Mouse (Mus musculus): ENCODE results near the gene Mrpl30. TPM values are rescaled to one million over a fixed set of nuclear protein-coding genes. Genes with fewer than 3 reads are reported as not detected.

Mrpl30 gene
- polyA plus RNA-seq, 1 experiment from 2014 or later, result 236 TPM

GRCm38 (mm10) chr1:37866286-37866685 is 24.0 kb upstream of the Mrpl30 start, which contains the start of gene Tsga10:
TSS of gene Tsga10 (minus strand) at chr1:37866429.
- Histone ChIP-seq H3K36me3 (ENCODE audit: control insufficient read depth, insufficient read depth, low read length) (no peaks in the 10 kb centered on the region), H3K9ac (ENCODE audit: low read length) (peak within 1 kb of the TSS; percentile 67), H3K9me3 (ENCODE audit: control insufficient read depth, low read length) (no peaks in the 10 kb centered on the region), H3K27ac (replicated peaks) (peak within 1 kb of the TSS; percentile 87), H3K4me1 (replicated peaks; ENCODE audit: control insufficient read depth, insufficient read depth) (no peaks in the 10 kb centered on the region), H3K4me3 (ENCODE audit: low read depth, low read length) (peak within 1 kb of the TSS; percentile 63), H3K4me2 (replicated peaks; ENCODE audit: low read depth) (peak within 1 kb of the TSS; percentile 90), H3K27me3 (ENCODE audit: control insufficient read depth, insufficient read depth, low read length) (no peaks in the 10 kb centered on the region)
- TF ChIP-seq CTCF (IDR thresholded peaks at IDR 0.05; ENCODE audit: low read depth) (no peak), EP300 (optimal IDR thresholded peaks at IDR 0.05) (no peak)
- DNase-seq (ENCODE audit: low spot score) (no peak), ATAC-seq (ENCODE audit: low FRiP score, low TSS enrichment) (no peak)
- 83% methylated on average over 6 of the region's 6 CpGs for WGBS

GRCm38 (mm10) chr1:37867056-37867455 is 23.2 kb upstream of the Mrpl30 start:
- Histone ChIP-seq H3K36me3 (ENCODE audit: control insufficient read depth, insufficient read depth, low read length) (no peaks in the 10 kb centered on the region), H3K4me1 (replicated peaks; ENCODE audit: control insufficient read depth, insufficient read depth) (no peaks in the 10 kb centered on the region), H3K27ac (replicated peaks) (no peak overlapping the region), H3K4me2 (replicated peaks; ENCODE audit: low read depth) (no peak overlapping the region), H3K27me3 (ENCODE audit: control insufficient read depth, insufficient read depth, low read length) (no peaks in the 10 kb centered on the region), H3K9ac (ENCODE audit: low read length) (no peak overlapping the region), H3K4me3 (ENCODE audit: low read depth, low read length) (no peak overlapping the region), H3K9me3 (ENCODE audit: control insufficient read depth, low read length) (no peaks in the 10 kb centered on the region)
- ATAC-seq (ENCODE audit: low FRiP score, low TSS enrichment) (no peak), DNase-seq (ENCODE audit: low spot score) (peak; percentile 68)
- TF ChIP-seq CTCF (IDR thresholded peaks at IDR 0.05; ENCODE audit: low read depth) (peak; percentile 81), EP300 (optimal IDR thresholded peaks at IDR 0.05) (no peak)
- WGBS, result 73% methylated on average over 1 of the region's 1 CpGs

- H3K9me3 ChIP-seq (ENCODE audit: control insufficient read depth, low read length), result no peaks in the 10 kb centered on the region
- ATAC-seq (ENCODE audit: low FRiP score, low TSS enrichment), result no peak
- no peaks in the 10 kb centered on the region for H3K36me3 ChIP-seq (ENCODE audit: control insufficient read depth, insufficient read depth, low read length)
- no peak overlapping the region for H3K27ac ChIP-seq (replicated peaks)
- no peaks in the 10 kb centered on the region for H3K4me1 ChIP-seq (replicated peaks; ENCODE audit: control insufficient read depth, insufficient read depth)
- no peak overlapping the region for H3K4me2 ChIP-seq (replicated peaks; ENCODE audit: low read depth)
- no peak for TF ChIP-seq EP300 (optimal IDR thresholded peaks at IDR 0.05)
- TF ChIP-seq CTCF (IDR thresholded peaks at IDR 0.05; ENCODE audit: low read depth), result no peak
- H3K9ac ChIP-seq (ENCODE audit: low read length), result no peak overlapping the region
- no peaks in the 10 kb centered on the region for H3K27me3 ChIP-seq (ENCODE audit: control insufficient read depth, insufficient read depth, low read length)
- 66% methylated on average over 10 of the region's 10 CpGs for WGBS
- no peak for DNase-seq (ENCODE audit: low spot score)
- H3K4me3 ChIP-seq (ENCODE audit: low read depth, low read length), result no peak overlapping the region
Measured at GRCm38 (mm10) chr1:37867684-37868322, 22.5 kb upstream of the Mrpl30 start.

GRCm38 (mm10) chr1:37868640-37869039 is 21.6 kb upstream of the Mrpl30 start:
- DNase-seq (ENCODE audit: low spot score), result no peak
- WGBS, result 61% methylated on average over 10 of the region's 10 CpGs
- Histone ChIP-seq H3K27ac (replicated peaks) (no peak overlapping the region), H3K27me3 (ENCODE audit: control insufficient read depth, insufficient read depth, low read length) (no peaks in the 10 kb centered on the region), H3K36me3 (ENCODE audit: control insufficient read depth, insufficient read depth, low read length) (no peaks in the 10 kb centered on the region), H3K4me2 (replicated peaks; ENCODE audit: low read depth) (no peak overlapping the region), H3K9me3 (ENCODE audit: control insufficient read depth, low read length) (no peaks in the 10 kb centered on the region), H3K9ac (ENCODE audit: low read length) (no peak overlapping the region), H3K4me3 (ENCODE audit: low read depth, low read length) (no peak overlapping the region), H3K4me1 (replicated peaks; ENCODE audit: control insufficient read depth, insufficient read depth) (no peaks in the 10 kb centered on the region)
- no peak for TF ChIP-seq EP300 (optimal IDR thresholded peaks at IDR 0.05)
- no peak for TF ChIP-seq CTCF (IDR thresholded peaks at IDR 0.05; ENCODE audit: low read depth)
- ATAC-seq (ENCODE audit: low FRiP score, low TSS enrichment), result no peak

GRCm38 (mm10) chr1:37869362-37869761 is 20.9 kb upstream of the Mrpl30 start:
- no peak overlapping the region for H3K4me2 ChIP-seq (replicated peaks; ENCODE audit: low read depth)
- no peak overlapping the region for H3K27ac ChIP-seq (replicated peaks)
- no peak overlapping the region for H3K4me3 ChIP-seq (ENCODE audit: low read depth, low read length)
- H3K27me3 ChIP-seq (ENCODE audit: control insufficient read depth, insufficient read depth, low read length), result no peaks in the 10 kb centered on the region
- DNase-seq (ENCODE audit: low spot score) (no peak), ATAC-seq (ENCODE audit: low FRiP score, low TSS enrichment) (no peak)
- H3K9me3 ChIP-seq (ENCODE audit: control insufficient read depth, low read length), result no peaks in the 10 kb centered on the region
- WGBS, result 34% methylated on average over 2 of the region's 2 CpGs
- no peak overlapping the region for H3K9ac ChIP-seq (ENCODE audit: low read length)
- TF ChIP-seq EP300 (optimal IDR thresholded peaks at IDR 0.05) (no peak), CTCF (IDR thresholded peaks at IDR 0.05; ENCODE audit: low read depth) (no peak)
- no peaks in the 10 kb centered on the region for H3K4me1 ChIP-seq (replicated peaks; ENCODE audit: control insufficient read depth, insufficient read depth)
- H3K36me3 ChIP-seq (ENCODE audit: control insufficient read depth, insufficient read depth, low read length), result no peaks in the 10 kb centered on the region

- peak within 1 kb of the TSS; percentile 52 for H3K4me3 ChIP-seq (ENCODE audit: low read depth, low read length)
- DNase-seq (ENCODE audit: low spot score) (peak; percentile 48), ATAC-seq (ENCODE audit: low FRiP score, low TSS enrichment) (peak; percentile 71)
- no peaks in the 10 kb centered on the region for H3K4me1 ChIP-seq (replicated peaks; ENCODE audit: control insufficient read depth, insufficient read depth)
- H3K27ac ChIP-seq (replicated peaks), result peak within 1 kb of the TSS; percentile 86
- peak within 1 kb of the TSS; percentile 49 for H3K9ac ChIP-seq (ENCODE audit: low read length)
- no peak for TF ChIP-seq EP300 (optimal IDR thresholded peaks at IDR 0.05)
- no peak for TF ChIP-seq CTCF (IDR thresholded peaks at IDR 0.05; ENCODE audit: low read depth)
- H3K36me3 ChIP-seq (ENCODE audit: control insufficient read depth, insufficient read depth, low read length), result peaks cover 8% of the 10 kb centered on the region
- WGBS, result 7% methylated on average over 7 of the region's 7 CpGs
- H3K9me3 ChIP-seq (ENCODE audit: control insufficient read depth, low read length), result no peaks in the 10 kb centered on the region
- H3K4me2 ChIP-seq (replicated peaks; ENCODE audit: low read depth), result peak within 1 kb of the TSS; percentile 64
- H3K27me3 ChIP-seq (ENCODE audit: control insufficient read depth, insufficient read depth, low read length), result no peaks in the 10 kb centered on the region
Measured at GRCm38 (mm10) chr1:37871704-37872103, 18.6 kb upstream of the Mrpl30 start, which contains the start of gene Lipt1. TSS of gene Lipt1 (plus strand) at chr1:37871738.

All from stomach, postnatal 0 days (tissue).